Mouse (Mus musculus): ENCODE results near the gene Trank1. TPM values are rescaled to one million over a fixed set of nuclear protein-coding genes. Genes with fewer than 3 reads are reported as not detected.

Trank1 gene
- polyA plus RNA-seq, 1 experiment from 2014 or later = 3.4 TPM

GRCm38 (mm10) chr9:111385526-111386491, 74.3 kb downstream of the Trank1 start:
- H3K9ac ChIP-seq = no peak overlapping the region
- no peaks in the 10 kb centered on the region for H3K27me3 ChIP-seq
- H3K9me3 ChIP-seq (replicated peaks) = no peaks in the 10 kb centered on the region
- H3K27ac ChIP-seq = no peak overlapping the region
- H3K4me2 ChIP-seq = no peak overlapping the region
- 88% methylated on average over 5 of the region's 5 CpGs for WGBS
- ATAC-seq = no peak
- peaks cover 12% of the 10 kb centered on the region for H3K4me1 ChIP-seq
- H3K36me3 ChIP-seq (ENCODE audit: poor library complexity, severe bottlenecking) = no peaks in the 10 kb centered on the region
- no peak overlapping the region for H3K4me3 ChIP-seq

- no peak overlapping the region for H3K4me2 ChIP-seq
- H3K9ac ChIP-seq = no peak overlapping the region
- H3K9me3 ChIP-seq (replicated peaks) = no peaks in the 10 kb centered on the region
- H3K4me1 ChIP-seq = peaks cover 12% of the 10 kb centered on the region
- WGBS = 80% methylated on average over 2 of the region's 2 CpGs
- H3K4me3 ChIP-seq = no peak overlapping the region
- no peak overlapping the region for H3K27ac ChIP-seq
- no peaks in the 10 kb centered on the region for H3K36me3 ChIP-seq (ENCODE audit: poor library complexity, severe bottlenecking)
- no peak for ATAC-seq
- H3K27me3 ChIP-seq = no peaks in the 10 kb centered on the region
Observed at GRCm38 (mm10) chr9:111386569-111386968, 75.0 kb downstream of the Trank1 start.

- no peaks in the 10 kb centered on the region for H3K27me3 ChIP-seq
- H3K9me3 ChIP-seq (replicated peaks) = no peaks in the 10 kb centered on the region
- no peak for ATAC-seq
- no peak overlapping the region for H3K9ac ChIP-seq
- peaks cover 12% of the 10 kb centered on the region for H3K4me1 ChIP-seq
- WGBS = 95% methylated on average over 4 of the region's 4 CpGs
- no peak overlapping the region for H3K27ac ChIP-seq
- H3K4me2 ChIP-seq = no peak overlapping the region
- H3K4me3 ChIP-seq = no peak overlapping the region
- no peaks in the 10 kb centered on the region for H3K36me3 ChIP-seq (ENCODE audit: poor library complexity, severe bottlenecking)
Observed at GRCm38 (mm10) chr9:111387576-111387975, 76.0 kb downstream of the Trank1 start.

GRCm38 (mm10) chr9:111390016-111390415, 78.5 kb downstream of the Trank1 start:
- no peaks in the 10 kb centered on the region for H3K36me3 ChIP-seq (ENCODE audit: poor library complexity, severe bottlenecking)
- H3K4me3 ChIP-seq = no peak overlapping the region
- H3K27ac ChIP-seq = no peak overlapping the region
- H3K9ac ChIP-seq = no peak overlapping the region
- 82% methylated on average over 9 of the region's 9 CpGs for WGBS
- H3K9me3 ChIP-seq (replicated peaks) = no peaks in the 10 kb centered on the region
- ATAC-seq = no peak
- H3K4me2 ChIP-seq = no peak overlapping the region
- no peaks in the 10 kb centered on the region for H3K27me3 ChIP-seq
- no peaks in the 10 kb centered on the region for H3K4me1 ChIP-seq

- no peaks in the 10 kb centered on the region for H3K27me3 ChIP-seq
- H3K9me3 ChIP-seq (replicated peaks) = no peaks in the 10 kb centered on the region
- 85% methylated on average over 8 of the region's 8 CpGs for whole genome bisulfite sequencing
- no peaks in the 10 kb centered on the region for H3K4me1 ChIP-seq
- no peak overlapping the region for H3K4me3 ChIP-seq
- H3K9ac ChIP-seq = no peak overlapping the region
- H3K4me2 ChIP-seq = no peak overlapping the region
- ATAC-seq = no peak
- no peak overlapping the region for H3K27ac ChIP-seq
- H3K36me3 ChIP-seq (ENCODE audit: poor library complexity, severe bottlenecking) = no peaks in the 10 kb centered on the region
Observed at GRCm38 (mm10) chr9:111391036-111391435, 79.5 kb downstream of the Trank1 start.

- 92% methylated on average over 18 of the region's 18 CpGs for WGBS
- Histone ChIP-seq H3K9me3 (replicated peaks) (no peaks in the 10 kb centered on the region), H3K36me3 (ENCODE audit: poor library complexity, severe bottlenecking) (no peaks in the 10 kb centered on the region), H3K4me2 (no peak overlapping the region), H3K9ac (no peak overlapping the region), H3K27ac (no peak overlapping the region), H3K4me3 (no peak overlapping the region), H3K27me3 (no peaks in the 10 kb centered on the region), H3K4me1 (no peaks in the 10 kb centered on the region)
- ATAC-seq = no peak
Observed at GRCm38 (mm10) chr9:111391926-111392442, 80.4 kb downstream of the Trank1 start.

GRCm38 (mm10) chr9:111395265-111395664, 83.7 kb downstream of the Trank1 start:
- 64% methylated on average over 5 of the region's 5 CpGs for WGBS
- no peaks in the 10 kb centered on the region for H3K36me3 ChIP-seq (ENCODE audit: poor library complexity, severe bottlenecking)
- no peak overlapping the region for H3K4me3 ChIP-seq
- no peak for ATAC-seq
- H3K27me3 ChIP-seq = no peaks in the 10 kb centered on the region
- H3K9ac ChIP-seq = no peak overlapping the region
- H3K4me2 ChIP-seq = no peak overlapping the region
- no peak overlapping the region for H3K27ac ChIP-seq
- no peaks in the 10 kb centered on the region for H3K4me1 ChIP-seq
- H3K9me3 ChIP-seq (replicated peaks) = no peaks in the 10 kb centered on the region

- Histone ChIP-seq H3K36me3 (ENCODE audit: poor library complexity, severe bottlenecking) (no peaks in the 10 kb centered on the region), H3K27ac (no peak overlapping the region), H3K4me3 (no peak overlapping the region), H3K4me2 (no peak overlapping the region), H3K4me1 (no peaks in the 10 kb centered on the region), H3K9ac (no peak overlapping the region), H3K27me3 (no peaks in the 10 kb centered on the region), H3K9me3 (replicated peaks) (no peaks in the 10 kb centered on the region)
- no peak for ATAC-seq
- 91% methylated on average over 2 of the region's 2 CpGs for WGBS
Observed at GRCm38 (mm10) chr9:111398059-111398458, 86.5 kb downstream of the Trank1 start.

GRCm38 (mm10) chr9:111400089-111400488, 88.5 kb downstream of the Trank1 start:
- H3K27me3 ChIP-seq = no peaks in the 10 kb centered on the region
- H3K27ac ChIP-seq = no peak overlapping the region
- 88% methylated on average over 4 of the region's 4 CpGs for WGBS
- H3K4me1 ChIP-seq = no peaks in the 10 kb centered on the region
- H3K4me3 ChIP-seq = no peak overlapping the region
- no peaks in the 10 kb centered on the region for H3K9me3 ChIP-seq (replicated peaks)
- H3K36me3 ChIP-seq (ENCODE audit: poor library complexity, severe bottlenecking) = no peaks in the 10 kb centered on the region
- no peak overlapping the region for H3K9ac ChIP-seq
- no peak for ATAC-seq
- no peak overlapping the region for H3K4me2 ChIP-seq

- Histone ChIP-seq H3K9ac (no peak overlapping the region), H3K4me2 (no peak overlapping the region), H3K4me3 (no peak overlapping the region), H3K27ac (no peak overlapping the region), H3K36me3 (ENCODE audit: poor library complexity, severe bottlenecking) (no peaks in the 10 kb centered on the region), H3K27me3 (no peaks in the 10 kb centered on the region), H3K9me3 (replicated peaks) (no peaks in the 10 kb centered on the region), H3K4me1 (no peaks in the 10 kb centered on the region)
- WGBS = 86% methylated on average over 4 of the region's 4 CpGs
- no peak for ATAC-seq
Observed at GRCm38 (mm10) chr9:111403159-111403558, 91.6 kb downstream of the Trank1 start.

- ATAC-seq = no peak
- WGBS = 92% methylated on average over 12 of the region's 12 CpGs
- Histone ChIP-seq H3K36me3 (ENCODE audit: poor library complexity, severe bottlenecking) (no peaks in the 10 kb centered on the region), H3K27ac (no peak overlapping the region), H3K9ac (no peak overlapping the region), H3K4me2 (no peak overlapping the region), H3K4me3 (no peak overlapping the region), H3K4me1 (no peaks in the 10 kb centered on the region), H3K9me3 (replicated peaks) (no peaks in the 10 kb centered on the region), H3K27me3 (no peaks in the 10 kb centered on the region)
Observed at GRCm38 (mm10) chr9:111404346-111405079, 93.0 kb downstream of the Trank1 start.

GRCm38 (mm10) chr9:111405080-111405428, 93.5 kb downstream of the Trank1 start:
- H3K27ac ChIP-seq = no peak overlapping the region
- WGBS = 80% methylated on average over 6 of the region's 6 CpGs
- H3K27me3 ChIP-seq = no peaks in the 10 kb centered on the region
- no peak overlapping the region for H3K4me3 ChIP-seq
- no peak overlapping the region for H3K9ac ChIP-seq
- H3K36me3 ChIP-seq (ENCODE audit: poor library complexity, severe bottlenecking) = no peaks in the 10 kb centered on the region
- H3K9me3 ChIP-seq (replicated peaks) = no peaks in the 10 kb centered on the region
- no peak overlapping the region for H3K4me2 ChIP-seq
- H3K4me1 ChIP-seq = no peaks in the 10 kb centered on the region
- ATAC-seq = no peak

All from forebrain, embryonic 13.5 days (tissue).